Mouse (Mus musculus) small intestine, adult 2 months (tissue): ENCODE results near the gene Por.

Experiments
- CTCF ChIP-seq: fragments of 200-500 bp; IDR thresholded peaks from 2 replicates; pipeline ENCODE4 v1.5.1; 2012; ENCODE audit warnings: low read depth, mild to moderate bottlenecking, control low read depth, inconsistent platforms, low read length, moderate library complexity, mixed read lengths; ENCODE audit not compliant: insufficient replicate concordance, insufficient read length; ENCODE audit errors: extremely low read depth
- POLR2A ChIP-seq: fragments of 200-500 bp; IDR thresholded peaks from 2 replicates; pipeline ENCODE4 v1.6.1; 2012; ENCODE audit warnings: low read depth, mild to moderate bottlenecking, control low read depth, inconsistent platforms, low read length, moderate library complexity

DNA sequence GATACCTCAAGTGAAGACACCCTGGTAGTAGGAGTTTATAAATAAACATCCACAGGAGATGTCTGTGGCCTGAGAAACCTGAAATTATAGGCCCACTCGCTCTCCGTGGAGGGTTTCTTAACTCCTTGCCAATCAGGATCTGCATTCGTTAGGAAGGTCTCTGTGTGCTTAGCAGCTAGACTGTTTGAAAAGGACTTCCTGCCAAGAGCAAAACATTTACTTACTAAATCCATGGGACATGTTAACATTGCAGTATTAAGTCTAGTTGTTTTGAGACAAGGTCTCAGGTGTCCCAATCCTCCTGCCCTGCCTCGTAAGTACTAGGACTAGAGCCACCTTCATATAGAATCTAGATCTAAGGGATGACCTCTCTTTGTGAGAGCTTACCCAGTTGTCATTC, 21.4 kb downstream of the Por start:
- no peak for TF ChIP-seq CTCF
- no peak for TF ChIP-seq POLR2A
